Mouse (Mus musculus) heart, adult 2 months (tissue): ENCODE measurements around the gene Frmd8.

ENCODE experiments used
- CTCF ChIP-seq: fragments of 200-600 bp; IDR thresholded peaks from 2 replicates; pipeline ENCODE4 v1.8.1; 2022; ENCODE audit warnings: antibody characterized with exemption, mild to moderate bottlenecking, moderate library complexity
- EP300 ChIP-seq: fragments of 200-500 bp; IDR thresholded peaks from 2 replicates; pipeline ENCODE4 v1.6.1; 2011; ENCODE audit warnings: low read depth, low read length, control low read depth; ENCODE audit not compliant: insufficient read depth
- POLR2A ChIP-seq: fragments of 200-500 bp; IDR thresholded peaks from 2 replicates; pipeline ENCODE4 v1.6.1; 2011; ENCODE audit warnings: mild to moderate bottlenecking, low read depth, low read length, control low read depth; ENCODE audit not compliant: insufficient read depth

DNA sequence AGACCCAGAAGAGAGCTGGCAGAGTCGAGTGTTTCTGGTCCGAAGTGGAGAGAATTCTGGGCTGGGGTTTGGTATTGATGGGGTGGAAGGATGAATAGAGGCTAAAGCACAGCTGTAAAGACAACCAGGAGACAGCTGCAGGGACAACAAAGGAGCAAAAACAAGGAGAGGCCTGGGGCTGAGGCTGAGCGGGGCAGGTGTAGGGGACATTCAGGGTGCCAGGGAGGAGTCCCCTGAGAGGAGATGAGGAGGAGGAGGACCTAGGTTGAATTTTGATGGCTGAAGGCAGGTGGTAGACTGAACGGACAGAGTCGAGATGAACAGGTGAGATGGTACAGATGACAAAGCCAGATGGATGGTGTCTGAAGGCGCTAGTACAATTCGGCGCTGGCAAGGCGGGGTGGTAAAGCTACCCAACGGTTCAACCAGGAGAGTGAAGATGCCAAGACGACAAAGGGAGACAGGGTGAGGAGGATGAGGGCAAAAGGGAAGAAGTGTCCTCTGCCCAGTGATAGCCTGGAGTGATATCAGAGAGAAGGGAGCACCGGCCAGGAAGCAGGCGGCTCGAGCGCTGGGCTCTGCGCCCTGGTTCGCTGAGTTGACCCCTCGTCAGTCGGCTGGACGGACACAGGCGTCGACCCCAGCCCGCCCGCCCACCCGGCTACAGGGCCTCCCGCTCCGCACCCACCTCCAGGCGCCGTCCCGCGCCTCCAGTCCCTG, 18.4 kb upstream of the Frmd8 start:
- TF ChIP-seq EP300 (no peak), CTCF (no peak), POLR2A (no peak)
